Mouse (Mus musculus) brain, embryonic 14.5 days (tissue): ENCODE measurements at regions not wholly inside any gene's neighbourhood (a gene's known extent, or its start where the extent isn't known, plus 50 kb on each side); places are given as distances from the start of the nearest gene placed in this dataset.

ENCODE experiments used
- CTCF ChIP-seq: fragments of 200-500 bp; IDR thresholded peaks from 2 replicates; pipeline ENCODE4 v1.5.1; 2012; ENCODE audit warnings: inconsistent platforms, mild to moderate bottlenecking, moderate library complexity, borderline replicate concordance; ENCODE audit not compliant: insufficient read depth, insufficient read length; ENCODE audit errors: extremely low read depth
- POLR2A ChIP-seq: fragments of 200-500 bp; IDR thresholded peaks from 2 replicates; pipeline ENCODE4 v1.6.1; 2012; ENCODE audit warnings: mild to moderate bottlenecking, inconsistent platforms, borderline replicate concordance; ENCODE audit not compliant: poor library complexity, insufficient read depth, insufficient read length, severe bottlenecking; ENCODE audit errors: extremely low read depth

- TF ChIP-seq CTCF (no peak), POLR2A (no peak)
Measured at GRCm38 (mm10) chr10:42107437-42108293, 89.4 kb upstream of the Armc2 start.
